Mouse (Mus musculus): ENCODE measurements around the gene Pitpnm1. TPM values are rescaled to one million over a fixed set of nuclear protein-coding genes. Genes with fewer than 3 reads are reported as not detected.

Pitpnm1 gene
- total and polyA plus RNA-seq, 3 experiments = 15.9 to 43.8 (median 34.7) TPM

DNA sequence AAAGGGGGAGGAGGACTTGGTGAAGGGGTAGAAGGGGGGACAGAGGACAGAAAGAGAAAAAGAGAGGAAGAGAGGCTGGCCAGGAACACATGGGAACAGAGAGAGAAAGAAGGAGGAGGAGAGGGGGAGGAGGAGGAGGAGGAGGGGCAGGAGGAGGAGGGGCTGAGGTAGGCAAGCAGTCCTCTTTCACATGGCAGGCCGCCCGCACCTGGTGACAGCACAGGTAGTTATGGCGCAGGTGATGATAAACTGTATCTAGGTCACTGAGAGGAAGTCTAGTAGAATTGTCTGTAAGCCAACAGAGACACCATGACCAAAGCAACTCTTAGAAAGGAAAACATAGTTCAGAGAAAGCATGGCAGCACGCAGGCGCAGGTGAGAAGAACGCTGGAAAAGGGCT is 28.4 kb upstream of the Pitpnm1 start:
- dilution Hi-C loops (cut with MboI; ENCODE audit: extremely low pct_ligation_motif_present, extremely low pct_unique_long_range_greater_than_20kb, low sequenced_read_pairs) (no loop called here), in situ Hi-C loops (cut with MboI; ENCODE audit: low pct_ligation_motif_present, low pct_unique_long_range_greater_than_20kb, low sequenced_read_pairs) (no loop called here)
- no peak overlapping the region for H3K9ac ChIP-seq (ENCODE audit: insufficient read depth, low read depth)
- H3K27ac ChIP-seq (ENCODE audit: insufficient read depth, low read depth) = no peak overlapping the region
- H3K9me3 ChIP-seq (replicated peaks; ENCODE audit: low read length) = no peaks in the 10 kb centered on the region
- no peak overlapping the region for H3K4me2 ChIP-seq (ENCODE audit: insufficient read depth, low read depth, poor library complexity, severe bottlenecking)
- DNase-seq (ENCODE audit: extremely low read depth) = no peak
- H3K36me3 ChIP-seq (replicated peaks in 1 of 2; ENCODE audit: control insufficient read depth in 1 of 2, insufficient read depth in 1 of 2, low read length in 1 of 2) = no peaks in the 10 kb centered on the region
- TF ChIP-seq UBTF (IDR thresholded peaks at IDR 0.05; ENCODE audit: low read depth, low read length) (no peak), ZMIZ1 (IDR thresholded peaks at IDR 0.05; ENCODE audit: low read depth, low read length) (no peak), USF2 (conservative IDR thresholded peaks at IDR 0.05; ENCODE audit: low read depth, low read length) (no peak), CHD2 (IDR thresholded peaks at IDR 0.05; ENCODE audit: low read length) (no peak), SIN3A (IDR thresholded peaks at IDR 0.05; ENCODE audit: low read length) (no peak), NRF1 (IDR thresholded peaks at IDR 0.05; ENCODE audit: low read depth, low read length) (no peak), MAFK (IDR thresholded peaks at IDR 0.05; ENCODE audit: insufficient replicate concordance, low read length) (no peak), EP300 (IDR thresholded peaks at IDR 0.05; ENCODE audit: low read length) (no peak), JUN (IDR thresholded peaks at IDR 0.05; ENCODE audit: insufficient read depth, low read depth, low read length) (no peak), CTCF (conservative IDR thresholded peaks at IDR 0.05 in 1 of 2, IDR thresholded peaks at IDR 0.05 in 1 of 2; ENCODE audit: low read depth in 2 of 2, low read length in 2 of 2) (no peak), MEF2A (IDR thresholded peaks at IDR 0.05; ENCODE audit: borderline replicate concordance, low read depth, low read length) (no peak), SMC3 (IDR thresholded peaks at IDR 0.05; ENCODE audit: low read depth, low read length) (no peak), MXI1 (IDR thresholded peaks at IDR 0.05; ENCODE audit: low read depth, low read length) (no peak), ZKSCAN1 (IDR thresholded peaks at IDR 0.05; ENCODE audit: borderline replicate concordance, low read depth, low read length) (no peak), BHLHE40 (IDR thresholded peaks at IDR 0.05; ENCODE audit: low read depth, low read length) (no peak), RAD21 (IDR thresholded peaks at IDR 0.05; ENCODE audit: low read depth, low read length) (no peak), POLR2AphosphoS2 (IDR thresholded peaks at IDR 0.05; ENCODE audit: low read depth, low read length) (no peak)
- H3K4me1 ChIP-seq (ENCODE audit: control insufficient read depth in 1 of 2, insufficient read depth in 2 of 2) = peaks cover 0 to 4% of the 10 kb centered on the region in 2 experiments; a peak in 1 of 4 replicates
- H3K79me2 ChIP-seq (replicated peaks; ENCODE audit: control insufficient read depth, extremely low read depth, insufficient read depth, poor library complexity, severe bottlenecking) = no peaks in the 10 kb centered on the region
- H3K27me3 ChIP-seq (replicated peaks) = peaks cover 15% of the 10 kb centered on the region
- H3K4me3 ChIP-seq (replicated peaks in 1 of 3; ENCODE audit: low read depth in 2 of 3, low read length in 2 of 3, poor library complexity in 1 of 3) = no peak overlapping the region

DNA sequence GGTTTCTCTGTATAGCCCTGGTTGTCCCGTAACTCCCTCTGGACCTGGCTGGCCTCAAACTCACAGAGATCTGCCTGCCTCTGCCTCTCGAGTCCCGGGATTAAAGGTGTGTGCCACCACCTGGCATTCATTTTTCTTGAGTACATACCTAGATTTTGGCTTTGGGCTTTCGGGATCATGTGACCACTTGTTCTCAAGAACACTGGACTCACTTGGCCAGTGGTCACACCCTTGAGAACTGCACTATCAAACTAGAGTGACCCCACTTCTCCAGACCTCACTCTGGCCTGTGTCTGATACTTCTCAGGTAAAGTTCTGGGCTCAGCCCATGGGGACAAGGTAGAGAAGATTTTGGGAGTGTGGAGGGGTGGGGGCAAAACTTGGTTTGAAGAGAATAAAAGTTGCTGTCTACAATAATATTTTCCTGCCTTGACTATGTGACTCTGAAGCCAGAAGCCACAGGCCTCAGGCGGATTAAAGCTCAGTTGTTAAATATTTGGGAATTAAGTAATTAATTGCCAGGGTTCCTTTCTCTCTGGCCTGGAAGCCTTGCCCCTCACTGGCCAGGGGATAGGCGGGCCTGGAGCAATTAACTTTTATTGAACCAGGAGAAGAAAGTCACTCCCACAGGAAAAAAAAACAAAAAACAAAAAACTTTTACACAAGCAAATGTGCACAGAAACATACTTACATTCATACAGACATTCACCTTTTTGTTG is 26.9 kb upstream of the Pitpnm1 start:
- no peak overlapping the region for H3K27ac ChIP-seq (ENCODE audit: insufficient read depth, low read depth)
- no peak overlapping the region for H3K4me3 ChIP-seq (replicated peaks in 1 of 3; ENCODE audit: low read depth in 2 of 3, low read length in 2 of 3, poor library complexity in 1 of 3)
- no peak for TF ChIP-seq TBP (conservative IDR thresholded peaks at IDR 0.05; ENCODE audit: low read depth, low read length)
- TF ChIP-seq JUND (conservative IDR thresholded peaks at IDR 0.05; ENCODE audit: low read depth, low read length) = no peak
- TF ChIP-seq MYC (IDR thresholded peaks at IDR 0.05; ENCODE audit: low read depth, low read length) = no peak
- no peak for TF ChIP-seq EP300 (IDR thresholded peaks at IDR 0.05; ENCODE audit: low read length)
- in situ Hi-C loops (cut with MboI; ENCODE audit: low pct_ligation_motif_present, low pct_unique_long_range_greater_than_20kb, low sequenced_read_pairs) = no loop called here
- DNase-seq (ENCODE audit: extremely low read depth) = no peak
- no peak overlapping the region for H3K9ac ChIP-seq (ENCODE audit: insufficient read depth, low read depth)
- no peak overlapping the region for H3K4me2 ChIP-seq (ENCODE audit: insufficient read depth, low read depth, poor library complexity, severe bottlenecking)
- no peaks in the 10 kb centered on the region for H3K9me3 ChIP-seq (replicated peaks; ENCODE audit: low read length)
- H3K36me3 ChIP-seq (replicated peaks in 1 of 2; ENCODE audit: control insufficient read depth in 1 of 2, insufficient read depth in 1 of 2, low read length in 1 of 2) = no peaks in the 10 kb centered on the region
- H3K79me2 ChIP-seq (replicated peaks; ENCODE audit: control insufficient read depth, extremely low read depth, insufficient read depth, poor library complexity, severe bottlenecking) = no peaks in the 10 kb centered on the region
- peaks cover 0 to 4% of the 10 kb centered on the region in 2 experiments; a peak in 1 of 4 replicates for H3K4me1 ChIP-seq (ENCODE audit: control insufficient read depth in 1 of 2, insufficient read depth in 2 of 2)
- peaks cover 15% of the 10 kb centered on the region for H3K27me3 ChIP-seq (replicated peaks)
- dilution Hi-C loops (cut with MboI; ENCODE audit: extremely low pct_ligation_motif_present, extremely low pct_unique_long_range_greater_than_20kb, low sequenced_read_pairs) = no loop called here
